Mouse (Mus musculus) heart, postnatal 0 days (tissue): ENCODE measurements at regions not wholly inside any gene's neighbourhood (a gene's known extent, or its start where the extent isn't known, plus 50 kb on each side); places are given as distances from the start of the nearest gene placed in this dataset.

Experiments
- CTCF ChIP-seq: IDR thresholded peaks from 2 replicates; pipeline ENCODE4 v1.5.1; 2016; ENCODE audit warnings: antibody characterized with exemption, control low read depth, low read depth
- EP300 ChIP-seq: IDR thresholded peaks from 2 replicates; pipeline ENCODE4 v1.6.1; 2016; ENCODE audit warnings: antibody characterized with exemption, low read depth

DNA sequence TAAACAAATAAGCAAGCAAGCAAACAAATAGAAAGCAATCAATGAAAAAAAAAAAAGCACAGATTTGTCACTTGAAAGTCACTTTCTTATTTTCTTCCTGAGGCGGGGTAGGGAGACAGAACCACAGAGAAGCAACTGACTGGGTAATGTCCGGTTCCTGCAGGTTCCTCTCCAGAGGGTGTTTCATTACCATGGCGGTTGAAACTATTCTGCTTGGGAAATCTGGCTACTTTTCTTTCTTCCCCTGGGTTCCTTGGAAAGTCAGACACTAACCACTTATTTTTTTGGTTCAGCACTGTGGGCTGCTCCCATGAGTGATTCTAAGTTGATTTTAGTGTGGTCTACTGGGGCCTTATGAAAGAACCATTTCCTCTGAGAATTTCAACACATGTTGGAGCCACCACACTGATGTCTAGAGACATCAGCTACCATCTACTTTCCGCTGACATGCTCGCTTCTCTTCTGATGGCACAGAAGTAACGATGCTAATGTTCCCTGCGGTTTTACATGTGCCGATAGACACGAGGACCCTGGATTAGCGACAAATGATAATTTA lies 124.3 kb upstream of the L3mbtl4 start:
- TF ChIP-seq CTCF (no peak), EP300 (no peak)
